Mouse (Mus musculus): ENCODE measurements around the gene Rftn2.

DNA sequence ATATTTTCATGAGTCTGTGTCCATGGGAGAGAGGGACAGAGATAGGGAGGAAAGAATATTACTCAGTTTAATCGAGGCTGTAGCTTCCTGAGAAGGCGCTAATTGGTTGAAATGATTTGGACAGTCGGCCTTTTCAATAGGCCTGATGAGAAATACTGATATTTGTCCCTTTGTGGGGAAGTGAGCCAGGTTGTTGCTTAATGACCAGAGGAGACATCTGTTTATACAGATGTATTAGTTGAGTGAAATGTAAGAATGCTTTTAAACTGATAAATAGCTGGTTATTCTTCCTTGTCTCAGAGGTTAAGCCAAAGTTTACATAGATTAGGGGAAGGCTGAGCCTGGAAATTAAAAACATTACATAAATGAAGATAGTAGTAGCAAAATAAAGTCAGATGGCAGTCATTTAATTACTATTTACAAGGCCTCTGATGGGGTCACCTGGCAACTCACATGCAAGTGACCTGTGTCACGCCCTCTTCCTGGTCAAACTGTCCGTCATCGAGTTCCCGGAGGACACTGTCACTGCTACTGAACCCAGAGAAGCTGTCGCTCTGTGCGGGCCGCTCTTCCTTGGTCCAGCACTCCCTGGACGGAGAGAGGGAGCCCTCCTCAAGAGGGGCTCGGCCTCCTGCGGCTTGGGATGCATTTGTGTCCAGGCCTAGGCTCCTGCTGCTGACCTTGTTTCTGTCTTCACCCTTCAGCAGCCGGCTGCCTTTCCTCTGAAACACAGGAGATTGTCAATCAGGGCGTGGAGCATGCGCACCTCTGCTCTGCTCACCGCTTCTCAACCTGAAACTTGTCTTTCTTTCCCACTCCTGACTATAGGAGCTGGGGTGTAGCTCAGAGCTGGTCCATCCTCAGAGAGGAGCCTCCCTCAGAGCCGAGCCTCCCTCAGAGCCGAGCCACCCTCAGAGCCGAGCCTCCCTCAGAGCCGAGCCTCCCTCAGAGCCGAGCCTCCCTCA, 54.9 kb downstream of the Rftn2 start:
- TF ChIP-seq POLR2A (IDR thresholded peaks at IDR 0.05; ENCODE audit: borderline replicate concordance, extremely low read depth, insufficient read depth, insufficient read length, poor library complexity, severe bottlenecking) (no peak), CTCF (IDR thresholded peaks at IDR 0.05; ENCODE audit: borderline replicate concordance, extremely low read depth, insufficient read depth, insufficient read length) (no peak)
